Mouse (Mus musculus): ENCODE results near the gene Vmn1r231.

Vmn1r231 gene

DNA sequence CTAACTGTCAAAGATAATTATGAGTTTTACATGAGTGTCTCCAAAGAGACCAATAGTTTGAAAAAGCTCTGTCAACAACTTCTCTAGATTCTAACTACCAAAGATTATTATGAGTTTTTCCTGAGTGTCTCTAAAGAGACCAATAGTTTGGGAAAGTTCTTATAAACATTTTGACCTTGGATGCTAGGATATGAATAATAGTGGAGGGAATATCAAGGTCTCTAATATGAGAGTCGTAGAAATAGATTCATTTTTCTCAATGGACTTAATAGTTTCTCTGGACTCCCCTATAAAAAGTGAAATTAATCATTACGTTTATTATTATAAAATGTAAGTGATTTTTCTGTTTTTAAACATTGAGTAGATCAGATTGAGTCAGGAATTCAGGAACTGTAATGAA, at the start of gene Vmn1r231:
Vmn1r231 (minus strand) TSS at position 101 of the 400 bp plus-strand sequence.
- no peak for DNase-seq (ENCODE audit: low spot score)

- DNase-seq (ENCODE audit: low spot score) = no peak
Measured at GRCm38 (mm10) chr17:20946636-20947035, 41.7 kb upstream of the Vmn1r231 start.

GRCm38 (mm10) chr17:20946026-20946565, 41.2 kb upstream of the Vmn1r231 start:
- DNase-seq (ENCODE audit: low spot score) = no peak

GRCm38 (mm10) chr17:20944985-20945891, 40.3 kb upstream of the Vmn1r231 start, which contains the start of gene Ppp2r1a:
Gene Ppp2r1a, plus strand, starts transcription at chr17:20945311.
- peak; percentile 99 for DNase-seq (ENCODE audit: low spot score)

GRCm38 (mm10) chr17:20944226-20944625, 39.3 kb upstream of the Vmn1r231 start:
- DNase-seq (ENCODE audit: low spot score) = no peak

DNA sequence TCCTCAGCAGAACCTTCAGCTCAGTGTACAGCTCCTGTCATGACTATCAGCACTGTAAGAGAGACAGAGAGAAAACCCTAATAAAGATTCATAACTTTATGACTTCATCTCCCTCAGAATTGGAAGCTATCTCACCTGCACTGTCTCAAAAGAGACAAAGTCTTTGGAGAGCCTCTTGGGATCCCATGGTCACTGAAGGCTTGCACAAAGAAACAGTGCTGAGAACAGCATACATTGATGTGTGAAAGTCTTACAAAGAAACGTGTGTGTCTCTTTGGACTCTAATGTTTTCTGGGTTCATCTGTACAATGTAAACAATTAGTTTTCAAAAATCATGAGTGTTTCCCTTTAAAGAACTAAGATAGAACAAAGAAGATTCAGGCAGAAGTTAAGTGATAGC, 14.7 kb upstream of the Vmn1r231 start, which contains the start of gene Vmn1r232:
Vmn1r232 (minus strand) TSS at position 101 of the 400 bp plus-strand sequence.
- DNase-seq (ENCODE audit: low spot score) = no peak

GRCm38 (mm10) chr17:20840144-20840543, 64.7 kb downstream of the Vmn1r231 start, which contains the start of gene Vmn1r230:
Gene Vmn1r230, plus strand, starts transcription at chr17:20840444.
- DNase-seq (ENCODE audit: low spot score) = no peak

Measured in testis, postnatal 14 days (tissue).